Mouse (Mus musculus): ENCODE results near the gene Slc13a2. TPM values are rescaled to one million over a fixed set of nuclear protein-coding genes. Genes with fewer than 3 reads are reported as not detected.

Gene Slc13a2
- not detected in 2 replicates for polyA plus RNA-seq (2015; fragmentation: Nextera tagmentation; extraction: Ambion mirVana)

GRCm38 (mm10) chr11:78422055-78422819 lies at the start of gene Slc13a2:
Slc13a2 (minus strand) TSS chr11:78422217.

GRCm38 (mm10) chr11:78465568-78466180 lies 43.7 kb upstream of the Slc13a2 start, which contains the start of gene Slc46a1:
Slc46a1 (plus strand) TSS chr11:78465697.

GRCm38 (mm10) chr11:78386508-78387043 lies 35.4 kb downstream of the Slc13a2 start, which contains the start of gene Foxn1:
Foxn1 (minus strand) TSS chr11:78386558.

Other genes with a start within 250 kb of the Slc13a2 start
- 11.1 and 11.4 TPM in 2 replicates for gene Nek8, start 245.5 kb downstream of the Slc13a2 start, polyA plus RNA-seq (2015; fragmentation: Nextera tagmentation; extraction: Ambion mirVana)
- gene Tlcd1, start 245.5 kb downstream of the Slc13a2 start, polyA plus RNA-seq (2015; fragmentation: Nextera tagmentation; extraction: Ambion mirVana) = 15.2 and 16.2 TPM in 2 replicates
- gene Rpl23a, start 238.6 kb downstream of the Slc13a2 start, polyA plus RNA-seq (2015; fragmentation: Nextera tagmentation; extraction: Ambion mirVana) = 1,049 and 1,108 TPM in 2 replicates
- 90.4 and 94.1 TPM in 2 replicates for gene Rab34, start 233.8 kb downstream of the Slc13a2 start, polyA plus RNA-seq (2015; fragmentation: Nextera tagmentation; extraction: Ambion mirVana)
- 1.9 and 2.5 TPM in 2 replicates for gene Proca1, start 228.8 kb downstream of the Slc13a2 start, polyA plus RNA-seq (2015; fragmentation: Nextera tagmentation; extraction: Ambion mirVana)
- 82.5 and 98.5 TPM in 2 replicates for gene Sdf2, start 176.5 kb downstream of the Slc13a2 start, polyA plus RNA-seq (2015; fragmentation: Nextera tagmentation; extraction: Ambion mirVana)
- 14.5 and 14.6 TPM in 2 replicates for gene Supt6, start 176.2 kb downstream of the Slc13a2 start, polyA plus RNA-seq (2015; fragmentation: Nextera tagmentation; extraction: Ambion mirVana)
- 59.6 and 69.9 TPM in 2 replicates for gene 2610507B11Rik, start 160.5 kb downstream of the Slc13a2 start, polyA plus RNA-seq (2015; fragmentation: Nextera tagmentation; extraction: Ambion mirVana)
- 0.21 and 0.30 TPM in 2 replicates for gene BC030499, start 131.4 kb downstream of the Slc13a2 start, polyA plus RNA-seq (2015; fragmentation: Nextera tagmentation; extraction: Ambion mirVana)
- gene Spag5, start 120.7 kb downstream of the Slc13a2 start, polyA plus RNA-seq (2015; fragmentation: Nextera tagmentation; extraction: Ambion mirVana) = 4.7 and 7.4 TPM in 2 replicates
- 8.1 and 10.6 TPM in 2 replicates for gene Aldoc, start 99.2 kb downstream of the Slc13a2 start, polyA plus RNA-seq (2015; fragmentation: Nextera tagmentation; extraction: Ambion mirVana)
- gene Pigs, start 93.8 kb downstream of the Slc13a2 start, polyA plus RNA-seq (2015; fragmentation: Nextera tagmentation; extraction: Ambion mirVana) = 41.8 and 43.6 TPM in 2 replicates
- gene Unc119, start 78.7 kb downstream of the Slc13a2 start, polyA plus RNA-seq (2015; fragmentation: Nextera tagmentation; extraction: Ambion mirVana) = 69.4 and 71.4 TPM in 2 replicates
- 0.07 TPM in 1 of 2 replicates, not detected in the other for gene Foxn1, start 35.7 kb downstream of the Slc13a2 start, polyA plus RNA-seq (2015; fragmentation: Nextera tagmentation; extraction: Ambion mirVana)
- 25.7 and 27.4 TPM in 2 replicates for gene Slc46a1, start 43.5 kb upstream of the Slc13a2 start, polyA plus RNA-seq (2015; fragmentation: Nextera tagmentation; extraction: Ambion mirVana)
- gene Sarm1, start 75.5 kb upstream of the Slc13a2 start, polyA plus RNA-seq (2015; fragmentation: Nextera tagmentation; extraction: Ambion mirVana) = 0.24 and 0.27 TPM in 2 replicates
- gene Vtn, start 76.9 kb upstream of the Slc13a2 start, polyA plus RNA-seq (2015; fragmentation: Nextera tagmentation; extraction: Ambion mirVana) = 1.2 and 2.1 TPM in 2 replicates
- gene Sebox, start 81.2 kb upstream of the Slc13a2 start, polyA plus RNA-seq (2015; fragmentation: Nextera tagmentation; extraction: Ambion mirVana) = not detected in 2 replicates
- gene Tmem199, start 90.0 kb upstream of the Slc13a2 start, polyA plus RNA-seq (2015; fragmentation: Nextera tagmentation; extraction: Ambion mirVana) = 32.0 and 32.8 TPM in 2 replicates
- gene Poldip2, start 90.0 kb upstream of the Slc13a2 start, polyA plus RNA-seq (2015; fragmentation: Nextera tagmentation; extraction: Ambion mirVana) = 81.4 and 86.2 TPM in 2 replicates
- 47.6 and 55.5 TPM in 2 replicates for gene Tnfaip1, start 114.1 kb upstream of the Slc13a2 start, polyA plus RNA-seq (2015; fragmentation: Nextera tagmentation; extraction: Ambion mirVana)
- 132 and 156 TPM in 2 replicates for gene Ift20, start 114.1 kb upstream of the Slc13a2 start, polyA plus RNA-seq (2015; fragmentation: Nextera tagmentation; extraction: Ambion mirVana)
- gene Tmem97, start 128.6 kb upstream of the Slc13a2 start, polyA plus RNA-seq (2015; fragmentation: Nextera tagmentation; extraction: Ambion mirVana) = 43.6 and 70.8 TPM in 2 replicates